Mouse (Mus musculus): Measurements from ENCODE around the gene N4bp2. TPM values are rescaled to one million over a fixed set of nuclear protein-coding genes. Genes with fewer than 3 reads are reported as not detected.

The N4bp2 gene
- total RNA-seq, 2 experiments from 2014 or later, result 33.5 to 76.5 TPM

DNA sequence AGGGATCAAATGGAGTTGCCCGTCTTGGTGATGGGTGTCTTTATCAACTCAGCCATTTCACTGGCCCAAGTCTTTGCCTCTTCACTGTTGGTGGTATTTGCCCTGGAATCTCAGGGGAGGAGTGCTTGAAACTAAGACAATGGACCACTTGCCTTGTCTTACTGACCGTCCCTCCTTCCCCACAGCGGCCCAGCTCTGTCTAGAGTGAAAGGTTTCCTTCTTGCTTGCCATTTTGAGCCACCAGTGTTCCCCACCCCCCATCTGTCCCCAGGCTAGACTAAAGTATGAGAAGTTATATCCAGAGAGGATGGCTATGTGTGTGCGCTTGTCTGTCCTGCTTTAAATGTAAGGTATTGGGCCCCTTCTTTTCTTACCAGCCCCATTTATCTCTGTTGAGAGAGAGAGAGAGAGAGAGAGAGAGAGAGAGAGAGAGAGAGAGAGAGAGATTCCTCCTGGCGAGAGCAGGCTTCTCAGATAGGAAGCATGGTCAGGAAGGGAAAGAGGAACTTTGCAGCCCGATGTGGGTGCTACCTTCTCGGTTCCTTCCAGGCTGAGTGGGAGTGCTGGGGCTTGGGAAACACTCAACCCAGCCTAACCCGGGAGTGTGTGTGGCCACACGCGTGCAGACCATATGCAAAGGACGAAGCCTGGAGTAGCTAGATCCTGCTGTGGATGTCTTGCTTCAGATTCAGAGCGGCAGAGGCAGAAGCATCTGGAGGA lies 97.1 kb downstream of the N4bp2 start:
- peak; percentile 87 for ATAC-seq (replicated peaks; ENCODE audit: poor library complexity, severe bottlenecking)

DNA sequence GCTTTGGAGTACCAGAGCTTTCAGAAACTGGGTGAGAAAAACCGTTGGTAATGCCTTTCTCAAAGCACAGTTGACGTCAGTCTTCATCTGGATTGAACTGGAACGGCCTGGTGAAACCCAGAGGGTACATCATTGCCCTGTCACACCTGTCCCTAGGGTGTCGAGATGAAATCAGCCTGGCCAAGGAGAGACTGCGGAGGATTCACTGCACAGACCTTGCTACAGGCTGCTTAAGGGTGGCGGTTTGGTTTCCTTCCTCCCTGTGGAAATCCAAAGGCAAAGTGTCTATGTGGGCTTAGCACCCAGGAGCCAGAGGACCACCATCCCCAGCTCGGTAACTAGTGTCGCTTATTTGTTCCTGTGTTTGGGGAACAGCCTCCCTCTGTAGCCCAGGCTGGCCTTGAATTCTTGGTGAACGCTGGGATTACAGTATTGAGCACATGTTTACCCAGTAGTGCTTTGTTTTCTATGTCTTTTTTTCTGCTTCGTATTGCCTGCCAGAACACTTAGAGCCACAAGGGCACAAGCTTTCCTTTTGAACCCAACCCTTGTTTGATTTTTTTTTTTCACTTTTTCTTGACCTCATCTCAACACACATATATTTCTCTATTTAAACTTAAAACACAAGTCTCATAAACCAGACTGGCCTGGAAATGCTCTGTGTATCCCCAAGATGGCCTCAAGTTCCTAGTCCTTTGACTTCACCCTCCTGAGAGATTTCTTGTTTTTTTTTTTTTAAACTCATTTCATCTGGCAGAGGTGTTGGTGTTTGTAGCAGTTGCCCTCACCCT lies 98.0 kb downstream of the N4bp2 start, which contains the start of gene Rhoh:
TSS of gene Rhoh (plus strand) at position 60 of the 791 bp plus-strand sequence.
- ATAC-seq (replicated peaks; ENCODE audit: poor library complexity, severe bottlenecking), result 0 out of 2 replicates have a peak, but pooled peaks have one; percentile 6

DNA sequence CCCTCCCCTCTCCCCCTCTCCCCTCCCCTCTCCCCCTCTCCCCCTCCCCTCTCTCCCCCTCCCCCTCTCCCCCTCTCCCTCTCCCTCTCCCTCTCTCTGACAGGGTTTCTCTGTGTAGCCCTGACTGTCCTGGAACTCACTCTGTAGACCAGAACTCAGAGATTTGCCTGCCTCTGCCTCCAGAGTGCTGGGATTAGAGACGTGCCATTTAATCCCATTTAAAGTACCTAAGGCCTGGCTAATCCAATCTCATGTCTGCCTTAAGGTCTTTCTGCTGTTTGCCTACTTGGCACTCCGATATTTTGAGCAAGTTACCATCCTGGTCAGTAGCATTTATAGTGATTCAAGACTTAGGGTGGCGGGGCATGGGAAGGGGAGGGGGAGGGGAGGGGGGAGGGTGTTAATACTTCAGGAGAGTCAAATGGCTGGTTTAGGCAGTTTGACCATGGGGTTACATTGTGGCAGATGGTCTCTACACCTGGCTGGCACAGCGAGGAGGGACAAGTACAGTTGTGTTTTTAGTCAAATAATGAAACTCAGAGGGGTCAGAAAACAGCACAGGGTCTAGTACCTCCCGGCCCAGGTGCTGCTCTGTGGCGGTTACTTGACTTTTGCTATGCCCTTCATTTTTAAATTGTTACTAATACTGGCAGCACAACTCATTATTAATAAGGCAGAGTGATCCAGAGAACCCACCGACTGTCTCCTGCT lies 99.1 kb downstream of the N4bp2 start:
- no peak for ATAC-seq (replicated peaks; ENCODE audit: poor library complexity, severe bottlenecking)

DNA sequence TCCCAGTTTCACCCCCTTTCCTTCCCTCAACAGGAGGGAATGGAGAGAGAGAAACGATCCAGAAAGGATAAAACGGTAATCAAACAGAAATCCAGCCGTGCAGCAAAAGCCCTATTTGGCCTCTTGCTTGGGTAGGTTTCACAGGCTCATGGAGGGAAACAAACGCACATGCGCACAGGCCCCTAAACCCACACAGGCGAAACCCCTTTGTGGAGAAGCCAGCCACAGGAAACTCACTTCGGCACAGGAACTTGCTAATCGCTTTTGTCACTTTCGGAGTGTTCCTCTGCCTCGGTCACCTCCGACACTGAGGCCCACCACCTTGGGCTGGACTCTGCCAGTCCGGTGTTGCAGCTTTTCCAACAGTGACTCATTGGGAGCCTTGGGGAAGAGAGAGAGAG lies 100.0 kb downstream of the N4bp2 start:
- peak; percentile 45 for ATAC-seq (replicated peaks; ENCODE audit: poor library complexity, severe bottlenecking)

DNA sequence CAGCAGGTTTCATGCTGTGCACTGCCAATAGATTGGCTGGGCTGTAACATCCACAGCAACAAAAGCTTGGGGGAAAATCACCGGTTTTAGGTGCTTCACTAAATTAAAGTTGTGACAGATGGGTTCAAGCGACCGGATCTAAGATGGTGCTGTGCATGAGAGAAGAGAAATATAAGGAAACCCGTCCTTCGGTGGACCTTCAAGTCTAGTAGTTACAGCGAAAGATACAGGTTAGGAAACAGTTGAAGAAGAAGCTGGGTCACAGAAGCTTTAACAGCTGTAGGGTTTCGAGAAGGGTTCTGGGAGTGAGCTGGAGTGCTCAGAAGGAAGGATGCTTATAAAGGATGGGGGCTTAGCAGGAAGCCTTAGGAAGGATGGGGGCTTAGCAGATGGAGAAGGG lies 101.2 kb downstream of the N4bp2 start:
- ATAC-seq (replicated peaks; ENCODE audit: poor library complexity, severe bottlenecking), result no peak

DNA sequence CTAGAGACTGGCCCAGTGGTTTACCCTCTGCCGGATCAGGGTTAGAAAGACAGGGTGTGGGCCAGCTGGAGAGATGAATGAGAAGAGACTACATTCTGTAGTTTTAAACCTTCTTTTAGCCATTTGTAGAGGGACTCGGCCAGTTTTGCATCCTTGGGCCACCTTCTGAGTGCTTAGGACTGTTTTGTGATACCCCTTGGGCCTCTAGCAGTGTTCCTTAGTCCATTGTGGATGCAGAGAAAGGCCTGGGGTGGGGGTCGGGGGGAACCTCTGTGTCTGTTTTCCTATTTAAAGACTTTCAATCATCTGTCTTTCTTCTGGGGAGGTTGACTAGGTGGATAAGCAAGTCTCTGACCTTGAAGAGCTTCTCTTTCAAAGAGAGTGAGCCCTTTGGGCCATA lies 101.6 kb downstream of the N4bp2 start:
- ATAC-seq (replicated peaks; ENCODE audit: poor library complexity, severe bottlenecking), result no peak

DNA sequence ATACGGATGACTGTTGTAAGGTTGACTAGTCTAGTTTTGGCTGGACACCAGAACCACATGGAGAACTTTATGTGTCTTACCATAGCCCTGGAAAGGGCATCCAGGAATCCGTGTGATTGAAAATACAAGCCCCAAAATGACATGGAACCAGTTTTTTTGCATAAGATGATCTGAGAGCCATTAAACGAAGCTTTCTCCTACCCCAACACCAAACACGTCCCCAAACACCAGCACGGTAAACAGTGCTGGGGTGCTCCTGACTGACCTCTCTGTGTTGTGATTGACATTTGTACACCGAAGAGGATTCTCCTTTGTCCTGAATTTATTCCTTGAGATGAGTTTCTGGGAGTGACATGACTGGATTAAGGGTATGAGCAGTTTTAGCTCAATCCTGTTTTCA lies 103.3 kb downstream of the N4bp2 start:
- ATAC-seq (replicated peaks; ENCODE audit: poor library complexity, severe bottlenecking), result no peak

- peak; percentile 86 for ATAC-seq (replicated peaks; ENCODE audit: poor library complexity, severe bottlenecking)
Measured at GRCm38 (mm10) chr5:65867380-65868116, 104.2 kb downstream of the N4bp2 start.

DNA sequence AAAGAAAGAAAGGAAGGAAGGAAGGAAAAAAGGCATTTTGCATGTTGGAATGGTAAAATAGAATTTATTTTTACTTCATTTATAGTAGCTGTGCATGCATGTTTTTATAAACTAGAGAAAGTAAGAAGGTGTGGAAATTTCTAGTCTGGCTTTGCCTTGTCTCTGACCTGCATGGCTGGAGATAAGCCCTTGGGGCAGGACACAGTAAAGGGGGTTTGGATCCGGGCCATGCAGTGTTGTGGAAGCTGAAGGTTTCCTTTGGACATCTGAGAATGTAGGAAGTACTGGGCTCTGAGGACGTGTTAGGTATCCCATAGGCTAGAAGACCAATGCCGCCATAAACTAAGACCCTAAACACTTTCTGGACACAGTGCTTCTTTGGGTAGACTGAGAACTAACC lies 105.1 kb downstream of the N4bp2 start:
- ATAC-seq (replicated peaks; ENCODE audit: poor library complexity, severe bottlenecking), result no peak

DNA sequence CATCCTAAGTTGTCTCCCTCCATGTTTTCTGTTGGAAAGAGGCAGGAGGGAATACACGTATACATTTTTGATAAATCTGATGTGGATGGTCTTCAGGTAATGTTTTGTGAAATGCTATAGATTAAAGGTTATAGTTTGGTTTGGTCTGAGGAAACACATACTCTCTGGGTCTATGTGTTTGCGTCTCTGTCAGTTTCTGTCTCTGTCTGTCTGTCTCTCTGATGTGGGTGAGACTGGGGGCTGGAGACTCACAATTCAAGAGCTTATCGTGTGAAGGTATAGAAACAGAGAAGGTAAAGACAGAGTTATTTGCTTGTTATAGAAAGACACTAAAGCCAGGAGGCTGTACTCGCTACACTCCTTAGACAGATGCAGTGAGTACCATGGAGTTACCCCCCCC lies 106.3 kb downstream of the N4bp2 start:
- no peak for ATAC-seq (replicated peaks; ENCODE audit: poor library complexity, severe bottlenecking)

GRCm38 (mm10) chr5:65871276-65871875 lies 108.1 kb downstream of the N4bp2 start:
- no peak for ATAC-seq (replicated peaks; ENCODE audit: poor library complexity, severe bottlenecking)

- ATAC-seq (replicated peaks; ENCODE audit: poor library complexity, severe bottlenecking), result no peak; the same call in 1 of the 2 replicates
Measured at GRCm38 (mm10) chr5:65873212-65873611, 109.9 kb downstream of the N4bp2 start.

DNA sequence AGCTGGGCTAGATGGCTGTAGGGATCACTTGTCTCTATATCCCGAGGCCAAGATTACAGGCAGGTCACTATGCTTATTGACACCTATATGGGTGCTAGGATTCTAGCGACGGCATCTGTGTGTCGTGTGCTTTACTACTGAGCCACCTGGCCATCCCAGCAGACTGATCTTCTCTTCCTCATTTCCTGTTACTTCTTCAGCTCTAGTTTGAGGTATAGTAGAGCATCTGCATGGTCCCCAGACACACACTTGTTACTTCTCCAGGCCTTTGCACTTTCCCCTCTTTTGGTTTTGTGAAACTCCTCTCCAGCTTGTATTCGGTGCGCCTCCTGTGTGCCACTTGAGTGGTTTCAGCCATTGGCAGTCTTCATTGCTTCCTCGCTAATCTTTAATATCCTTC lies 111.9 kb downstream of the N4bp2 start:
- ATAC-seq (replicated peaks; ENCODE audit: poor library complexity, severe bottlenecking), result no peak

- ATAC-seq (replicated peaks; ENCODE audit: poor library complexity, severe bottlenecking), result no peak
Measured at GRCm38 (mm10) chr5:65878367-65878766, 115.0 kb downstream of the N4bp2 start.

Other genes with a start within 250 kb of the N4bp2 start
- 127 and 147 TPM in 2 replicates for gene Smim14, start 226.3 kb upstream of the N4bp2 start, total RNA-seq (2014; fragmentation: Nextera tagmentation)
- 95.5 and 104 TPM in 2 replicates for gene Smim14, start 226.3 kb upstream of the N4bp2 start, total RNA-seq (2017)
- gene Ube2k, start 226.3 kb upstream of the N4bp2 start, total RNA-seq (2014; fragmentation: Nextera tagmentation), result 151 and 175 TPM in 2 replicates
- gene Ube2k, start 226.3 kb upstream of the N4bp2 start, total RNA-seq (2017), result 34.3 and 49.7 TPM in 2 replicates
- gene Pds5a, start 65.2 kb upstream of the N4bp2 start, total RNA-seq (2014; fragmentation: Nextera tagmentation), result 166 and 197 TPM in 2 replicates
- 216 and 230 TPM in 2 replicates for gene Pds5a, start 65.2 kb upstream of the N4bp2 start, total RNA-seq (2017)
- 14.4 and 20.0 TPM in 2 replicates for gene Rhoh, start 97.7 kb downstream of the N4bp2 start, total RNA-seq (2014; fragmentation: Nextera tagmentation)
- gene Rhoh, start 97.7 kb downstream of the N4bp2 start, total RNA-seq (2017), result 14.6 and 18.5 TPM in 2 replicates
- not detected in 2 replicates for gene Chrna9, start 171.4 kb downstream of the N4bp2 start, total RNA-seq (2014; fragmentation: Nextera tagmentation)
- not detected in 2 replicates for gene Chrna9, start 171.4 kb downstream of the N4bp2 start, total RNA-seq (2017)
- not detected in 2 replicates for gene 9130230L23Rik, start 240.8 kb downstream of the N4bp2 start, total RNA-seq (2014; fragmentation: Nextera tagmentation)
- not detected in 2 replicates for gene 9130230L23Rik, start 240.8 kb downstream of the N4bp2 start, total RNA-seq (2017)

Measured in granulocyte monocyte progenitor cell, adult 5-6 weeks (primary cell).